Mouse (Mus musculus) neural tube, embryonic 12.5 days (tissue): Measurements from ENCODE around the gene Olfr113. TPM values are rescaled to one million over a fixed set of nuclear protein-coding genes. Genes with fewer than 3 reads are reported as not detected.
"Not testable (repeated sequence)": the region's sequence is repeated elsewhere in the genome, so short reads cannot be mapped to it uniquely, and the experiment has no call there.

Experiments used
- ATAC-seq: fragments of 200-750 bp; cut with Nextera tagmentation; 2 replicates; pipeline ENCODE4 v1.8.0; 2017; ENCODE audit warnings: low read depth, mild to moderate bottlenecking, moderate TSS enrichment, moderate library complexity; ENCODE audit not compliant: low FRiP score
- H3K27ac ChIP-seq: fragments of 300-500 bp; sonication (generic); 2 replicates; pipeline ENCODE4 v1.5.1; 2016
- H3K27me3 ChIP-seq: fragments of 300-500 bp; sonication (generic); replicated peaks from 2 replicates; pipeline ENCODE4 v1.6.1; 2016; ENCODE audit warnings: mild to moderate bottlenecking
- H3K36me3 ChIP-seq: fragments of 300-500 bp; sonication (generic); 2 replicates; pipeline ENCODE4 v1.6.1; 2016; ENCODE audit warnings: mild to moderate bottlenecking
- H3K4me1 ChIP-seq: fragments of 300-500 bp; sonication (generic); 2 replicates; pipeline ENCODE4 v1.6.1; 2016
- H3K4me2 ChIP-seq: fragments of 300-500 bp; sonication (generic); replicated peaks from 2 replicates; pipeline ENCODE4 v1.6.1; 2016; ENCODE audit warnings: mild to moderate bottlenecking
- H3K4me3 ChIP-seq: fragments of 300-500 bp; sonication (generic); 2 replicates; pipeline ENCODE4 v1.5.1; 2016
- H3K9ac ChIP-seq: fragments of 300-500 bp; sonication (generic); 2 replicates; pipeline ENCODE4 v1.6.1; 2016; ENCODE audit warnings: mild to moderate bottlenecking
- H3K9me3 ChIP-seq: fragments of 300-500 bp; sonication (generic); 2 replicates; pipeline ENCODE4 v1.6.1; 2016; ENCODE audit warnings: mild to moderate bottlenecking
- WGBS: fragments of 180-500 bp; shearing (Covaris S2); methylation state at CpG from one replicate; pipeline ENCODE4 v1.1.7; 2016; 5-methylcytosine and 5-hydroxymethylcytosine counted together
- polyA plus RNA-seq: library from polyadenylated mRNA; unstranded; fragments of >200 nt; fragmentation: Nextera tagmentation; extraction: Ambion mirVana; gene quantifications from 2 replicates; pipeline ENCODE4 v1.2.1, GENCODE M21; 2016

Gene Olfr113
- not detected in 2 replicates for polyA plus RNA-seq

- no peak for ATAC-seq
- H3K4me2 ChIP-seq, result no peak within 1 kb of the TSS
- H3K9ac ChIP-seq, result no peak within 1 kb of the TSS
- H3K27me3 ChIP-seq, result no peaks in the 10 kb centered on the region
- H3K4me3 ChIP-seq, result no peak within 1 kb of the TSS
- no peaks in the 10 kb centered on the region for H3K4me1 ChIP-seq
- no peaks in the 10 kb centered on the region for H3K9me3 ChIP-seq
- H3K36me3 ChIP-seq, result no peaks in the 10 kb centered on the region
- no peak within 1 kb of the TSS for H3K27ac ChIP-seq
Observed at GRCm38 (mm10) chr17:37577563-37577962, at the start of gene Olfr113. TSS of gene Olfr113 (minus strand) at chr17:37577663.

GRCm38 (mm10) chr17:37627009-37627408, 49.5 kb upstream of the Olfr113 start, which contains the start of the genes Olfr115 and Olfr116:
TSS of gene Olfr115 (minus strand) at chr17:37627109.
TSS of gene Olfr116 (minus strand) at chr17:37627199.
- H3K4me3 ChIP-seq, result no peak within 1 kb of the TSS
- H3K4me1 ChIP-seq, result no peaks in the 10 kb centered on the region
- no peak within 1 kb of the TSS for H3K27ac ChIP-seq
- no peaks in the 10 kb centered on the region for H3K36me3 ChIP-seq
- H3K9me3 ChIP-seq, result no peaks in the 10 kb centered on the region
- H3K27me3 ChIP-seq, result no peaks in the 10 kb centered on the region
- no peak within 1 kb of the TSS for H3K4me2 ChIP-seq
- WGBS, result 89% methylated on average over 2 of the region's 2 CpGs
- H3K9ac ChIP-seq, result no peak within 1 kb of the TSS
- no peak for ATAC-seq

DNA sequence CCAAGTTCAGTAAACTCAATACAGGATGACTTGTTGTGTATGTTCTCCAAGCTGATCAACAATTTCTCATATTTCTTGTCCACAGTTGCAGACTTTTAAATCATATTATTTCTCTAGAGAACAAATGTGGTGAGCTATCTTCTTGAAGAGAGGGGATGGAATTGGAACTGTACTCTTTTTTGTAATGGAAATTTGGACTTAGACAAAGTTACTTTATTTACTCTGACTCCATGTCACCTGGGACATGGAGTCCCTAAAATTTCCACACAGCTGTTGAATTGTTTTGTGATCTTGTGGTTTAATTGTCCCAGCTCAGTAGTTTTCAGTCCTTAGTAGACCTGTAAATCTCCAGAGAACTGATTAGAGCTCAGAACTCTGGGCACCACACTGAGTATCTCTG, 15.2 kb upstream of the Olfr113 start, which contains the start of gene Olfr114:
Gene Olfr114, minus strand, starts transcription at position 101 of the 400 bp plus-strand sequence.
- Histone ChIP-seq H3K27me3 (no peaks in the 10 kb centered on the region), H3K9me3 (no peaks in the 10 kb centered on the region), H3K4me3 (no peak within 1 kb of the TSS), H3K9ac (no peak within 1 kb of the TSS), H3K4me1 (no peaks in the 10 kb centered on the region), H3K27ac (no peak within 1 kb of the TSS), H3K36me3 (no peaks in the 10 kb centered on the region), H3K4me2 (no peak within 1 kb of the TSS)
- ATAC-seq, result no peak

- no peak for ATAC-seq
- H3K4me2 ChIP-seq, result no peak within 1 kb of the TSS
Observed at GRCm38 (mm10) chr17:37569351-37569750, 8.1 kb downstream of the Olfr113 start, which contains the start of gene Olfr112. TSS of gene Olfr112 (minus strand) at chr17:37569451.

DNA sequence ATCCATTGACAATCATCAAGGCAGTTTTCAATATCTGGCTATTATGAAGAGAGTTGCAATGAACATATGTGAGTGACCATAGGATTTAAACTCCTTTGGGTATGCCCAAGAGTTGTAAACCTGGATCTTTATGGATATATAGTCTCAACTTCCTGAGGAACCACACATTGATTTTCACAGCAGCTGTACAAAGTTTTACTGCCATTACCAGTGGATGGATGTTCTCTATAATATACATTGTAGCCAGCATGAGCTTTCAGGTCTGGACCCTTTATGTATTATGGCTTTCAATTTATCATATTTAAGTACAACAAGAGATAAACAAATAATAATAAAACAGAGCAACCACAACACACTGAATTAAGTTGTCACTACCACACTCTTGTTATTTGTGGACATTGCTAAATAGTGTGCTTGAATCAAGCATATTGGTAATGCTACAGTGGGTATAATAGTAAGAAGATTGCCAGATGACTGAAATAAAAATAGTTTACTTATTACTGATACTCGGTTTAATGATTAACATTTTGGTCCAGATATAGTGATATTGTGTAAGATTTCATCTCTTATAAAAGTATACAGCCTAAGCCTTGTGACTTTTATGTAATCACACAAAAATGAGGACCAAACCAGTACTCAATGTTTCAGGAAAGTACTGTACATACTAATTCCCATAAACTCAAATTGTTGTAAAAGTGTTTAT, 18.4 kb downstream of the Olfr113 start:
- Histone ChIP-seq H3K36me3 (no peaks in the 10 kb centered on the region), H3K4me2 (no peak overlapping the region), H3K4me1 (no peaks in the 10 kb centered on the region), H3K9ac (no peak overlapping the region), H3K27me3 (no peaks in the 10 kb centered on the region), H3K4me3 (no peak overlapping the region), H3K9me3 (no peaks in the 10 kb centered on the region), H3K27ac (no peak overlapping the region)
- no peak for ATAC-seq
- WGBS, result 70% methylated on average over 1 of the region's 1 CpGs

More at GRCm38 (mm10) chr17:37569351-37569750, 8.1 kb downstream of the Olfr113 start, which contains the start of gene Olfr112:
- H3K9ac ChIP-seq, result no peak within 1 kb of the TSS
- H3K27ac ChIP-seq, result no peak within 1 kb of the TSS
- no peaks in the 10 kb centered on the region for H3K9me3 ChIP-seq
- H3K27me3 ChIP-seq, result no peaks in the 10 kb centered on the region
- H3K36me3 ChIP-seq, result no peaks in the 10 kb centered on the region
- H3K4me3 ChIP-seq, result no peak within 1 kb of the TSS
- no peaks in the 10 kb centered on the region for H3K4me1 ChIP-seq

DNA sequence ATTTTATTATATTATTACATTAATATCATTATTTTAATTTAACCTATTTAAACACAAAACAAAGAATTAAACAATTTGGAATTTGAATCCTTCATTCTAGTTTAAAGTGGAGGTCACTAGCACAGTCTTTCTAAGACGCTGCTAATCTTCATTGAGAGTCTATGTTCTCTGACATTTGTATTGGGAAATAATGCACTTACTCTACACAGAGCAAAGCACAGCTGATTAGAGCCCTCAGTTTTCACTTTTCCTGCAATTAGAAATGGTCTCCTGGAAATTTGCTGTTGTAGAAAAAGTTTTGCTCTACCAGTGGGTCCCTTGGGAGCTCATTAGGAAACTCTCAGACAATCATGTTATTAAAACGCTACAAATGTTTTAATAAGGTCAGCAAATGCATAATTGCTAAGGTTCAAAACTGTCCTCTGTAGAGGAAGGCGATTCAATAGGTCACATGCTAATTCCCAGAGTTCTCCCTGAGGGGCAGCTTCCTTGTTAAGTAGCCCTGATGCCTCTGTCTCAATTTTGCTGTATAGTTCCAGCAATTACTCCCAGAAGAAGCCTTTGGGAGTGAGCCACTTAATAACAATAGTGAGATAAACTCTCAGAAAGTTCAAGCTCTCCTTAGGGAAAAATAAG, 33.5 kb downstream of the Olfr113 start:
- Histone ChIP-seq H3K27ac (no peak overlapping the region), H3K9me3 (no peaks in the 10 kb centered on the region), H3K36me3 (no peaks in the 10 kb centered on the region), H3K9ac (no peak overlapping the region), H3K4me1 (no peaks in the 10 kb centered on the region), H3K4me3 (no peak overlapping the region), H3K4me2 (no peak overlapping the region), H3K27me3 (no peaks in the 10 kb centered on the region)
- WGBS, result 78% methylated on average over 3 of the region's 3 CpGs
- no peak for ATAC-seq

GRCm38 (mm10) chr17:37541454-37542119, 35.9 kb downstream of the Olfr113 start:
- no peak overlapping the region for H3K9ac ChIP-seq
- no peaks in the 10 kb centered on the region for H3K27me3 ChIP-seq
- H3K36me3 ChIP-seq, result no peaks in the 10 kb centered on the region
- ATAC-seq, result no peak
- H3K4me1 ChIP-seq, result no peaks in the 10 kb centered on the region
- H3K4me3 ChIP-seq, result no peak overlapping the region
- H3K4me2 ChIP-seq, result no peak overlapping the region
- 80% methylated on average over 4 of the region's 4 CpGs for WGBS
- H3K27ac ChIP-seq, result no peak overlapping the region
- no peaks in the 10 kb centered on the region for H3K9me3 ChIP-seq

DNA sequence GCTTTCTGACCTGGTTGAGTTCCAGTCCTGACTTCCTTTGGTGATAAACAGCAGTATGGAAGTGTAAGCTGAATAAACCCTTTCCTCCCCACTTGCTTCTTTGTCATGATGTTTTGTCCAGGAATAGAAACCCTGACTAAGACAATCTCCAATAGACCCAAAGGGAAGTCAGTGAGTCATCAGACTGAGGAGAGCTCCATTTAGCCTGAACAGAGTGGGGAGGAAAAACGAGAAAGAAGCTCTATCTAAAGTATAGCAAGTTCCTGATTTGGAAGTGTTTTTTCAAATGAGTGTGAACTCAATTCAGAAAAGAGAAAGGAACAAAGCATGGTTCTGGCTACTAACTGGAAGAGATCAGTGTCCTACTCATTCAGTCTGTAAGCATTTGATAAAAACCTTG, 39.0 kb downstream of the Olfr113 start:
- ATAC-seq, H3K4me2 ChIP-seq, H3K36me3 ChIP-seq, H3K4me3 ChIP-seq, H3K27ac ChIP-seq, H3K4me1 ChIP-seq, H3K9me3 ChIP-seq, H3K9ac ChIP-seq, H3K27me3 ChIP-seq: not testable (repeated sequence)
- 64% methylated on average over 1 of the region's 1 CpGs for WGBS

DNA sequence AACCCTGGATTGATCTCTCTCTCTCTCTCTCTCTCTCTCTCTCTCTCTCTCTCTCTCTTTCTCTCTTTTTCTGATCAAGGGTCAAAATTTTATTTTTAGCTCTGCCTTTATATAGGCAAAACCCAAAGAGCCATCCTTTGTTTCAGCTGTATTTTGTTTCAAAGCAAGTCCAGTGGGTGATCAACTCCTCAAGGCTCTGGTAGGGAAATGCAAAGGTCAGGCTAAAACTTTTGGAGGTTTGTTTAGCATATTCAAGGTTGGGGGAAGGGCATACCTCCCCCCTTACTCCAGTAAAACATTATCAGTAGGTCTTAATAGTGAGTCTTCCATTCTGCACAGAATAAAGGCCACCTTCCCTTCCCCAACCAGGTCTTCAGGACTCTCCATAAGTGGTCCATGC, 42.3 kb downstream of the Olfr113 start:
- H3K4me2 ChIP-seq, result no peak overlapping the region
- no peaks in the 10 kb centered on the region for H3K4me1 ChIP-seq
- no peak for ATAC-seq
- H3K9me3 ChIP-seq, result no peaks in the 10 kb centered on the region
- H3K27me3 ChIP-seq, result no peaks in the 10 kb centered on the region
- H3K9ac ChIP-seq, result no peak overlapping the region
- H3K4me3 ChIP-seq, result no peak overlapping the region
- H3K36me3 ChIP-seq, result no peaks in the 10 kb centered on the region
- H3K27ac ChIP-seq, result no peak overlapping the region

- H3K27ac ChIP-seq, ATAC-seq, H3K27me3 ChIP-seq, H3K9ac ChIP-seq, H3K36me3 ChIP-seq, H3K9me3 ChIP-seq, H3K4me1 ChIP-seq, H3K4me3 ChIP-seq, H3K4me2 ChIP-seq: not testable (repeated sequence)
- WGBS, result 81% methylated on average over 1 of the region's 1 CpGs
Observed at GRCm38 (mm10) chr17:37525427-37525826, 52.0 kb downstream of the Olfr113 start.

GRCm38 (mm10) chr17:37524612-37525011, 52.9 kb downstream of the Olfr113 start:
- not testable (repeated sequence) for H3K4me1 ChIP-seq, H3K27me3 ChIP-seq, H3K4me2 ChIP-seq, H3K36me3 ChIP-seq, H3K9ac ChIP-seq, H3K27ac ChIP-seq, H3K4me3 ChIP-seq, H3K9me3 ChIP-seq, ATAC-seq
